Mouse (Mus musculus) right cerebral cortex, adult 18-20 months (tissue): ENCODE data around the gene Jchain.

Source experiments
- DNase-seq: peaks from one replicate; pipeline ENCODE4 v3.0.0; 2022; ENCODE audit warnings: mixed read lengths

Gene Jchain

DNA sequence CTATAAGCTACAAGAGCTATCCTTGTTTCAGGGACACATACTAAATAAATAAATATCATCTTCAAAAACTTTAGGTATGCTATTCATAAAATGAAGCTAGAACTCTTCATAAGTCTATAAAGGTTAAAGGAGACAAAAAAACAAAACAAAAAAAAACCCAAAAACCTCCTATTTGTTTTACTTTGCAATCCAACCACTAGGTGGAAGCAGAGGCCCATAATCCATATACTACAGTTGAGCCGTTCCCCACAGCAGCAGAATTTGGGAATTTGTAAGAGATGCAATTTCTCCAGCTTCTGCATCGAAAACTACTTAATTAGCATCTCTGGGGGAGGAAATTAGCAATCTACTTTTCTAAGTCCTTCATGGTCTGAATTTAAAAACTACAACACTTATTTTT lies 8.5 kb downstream of the Jchain start:
- peak; percentile 8 for DNase-seq

DNA sequence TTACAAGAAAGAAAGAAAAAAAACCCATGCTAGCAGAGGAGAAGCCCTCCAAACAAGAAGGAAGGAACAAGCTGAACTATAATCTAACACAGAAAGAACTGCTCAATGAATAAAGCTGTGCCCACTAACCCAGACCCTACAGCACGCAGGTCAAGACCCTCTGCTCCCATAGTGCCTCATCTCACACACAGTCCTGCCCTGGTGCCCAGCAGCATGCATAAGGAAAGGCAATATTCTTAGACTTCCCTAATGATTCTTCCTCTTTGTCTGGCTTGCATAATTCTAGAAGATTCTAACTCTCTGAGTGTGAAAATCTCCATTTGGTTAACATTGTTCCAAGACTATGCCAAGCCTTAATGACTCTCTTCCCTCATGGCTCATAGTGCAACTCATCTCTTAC lies 18.7 kb downstream of the Jchain start:
- DNase-seq = no peak

DNA sequence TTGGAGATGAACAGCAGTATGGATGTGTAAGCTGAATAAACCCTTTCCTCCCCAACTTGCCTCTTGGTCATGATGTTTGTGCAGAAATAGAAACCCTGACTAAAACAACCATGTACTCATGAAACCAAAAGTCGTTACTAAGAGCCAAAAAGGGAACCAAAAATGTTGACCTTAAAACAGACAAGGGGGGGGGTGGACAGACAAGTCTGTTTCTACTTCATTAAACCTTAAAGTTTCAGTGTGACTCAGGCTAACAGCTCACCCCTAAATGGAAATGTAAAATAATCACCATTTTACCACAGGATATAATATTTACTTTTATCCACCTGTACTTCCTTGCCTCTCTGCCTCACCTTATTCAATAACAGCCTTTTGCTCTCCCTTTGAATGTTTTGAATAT lies 19.1 kb downstream of the Jchain start:
- no peak for DNase-seq

DNA sequence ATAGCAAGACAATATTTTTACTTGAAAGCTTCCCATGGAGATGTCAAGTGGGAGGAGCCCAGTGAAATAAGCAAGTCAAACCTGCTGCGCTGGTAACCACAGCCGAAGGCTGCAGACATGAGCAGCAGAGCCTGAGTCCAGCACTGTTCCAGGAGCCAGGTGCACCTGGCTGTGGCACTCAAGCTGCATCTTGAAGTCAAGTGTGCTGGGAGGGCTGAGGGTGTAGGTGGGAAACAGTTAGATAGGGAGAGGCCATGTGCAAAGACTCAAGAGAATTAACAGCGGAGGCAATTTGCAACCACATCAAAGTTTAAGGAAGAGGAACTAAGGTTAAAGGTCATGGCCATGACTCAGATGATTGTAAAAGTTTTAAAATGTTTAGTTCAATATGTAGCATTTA lies 27.9 kb downstream of the Jchain start:
- DNase-seq = no peak

DNA sequence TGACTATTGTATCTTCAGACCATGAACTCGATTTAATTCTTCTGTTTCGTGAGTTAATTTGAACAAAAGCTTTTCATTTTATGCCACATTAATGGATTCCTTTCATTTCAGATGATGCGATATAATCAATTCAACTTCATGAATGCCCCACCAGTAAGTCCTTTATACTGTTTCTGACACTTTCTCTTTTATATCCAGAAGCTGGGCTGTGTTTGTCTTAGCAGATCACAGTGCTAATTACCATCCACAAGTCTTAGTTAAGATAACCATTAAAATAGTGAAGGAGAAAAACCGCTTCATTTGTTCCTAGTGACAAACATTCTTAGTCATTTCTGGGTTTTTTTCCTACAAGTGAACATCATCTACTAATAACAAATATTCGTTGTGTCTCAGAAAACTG lies 36.6 kb downstream of the Jchain start:
- no peak for DNase-seq

DNA sequence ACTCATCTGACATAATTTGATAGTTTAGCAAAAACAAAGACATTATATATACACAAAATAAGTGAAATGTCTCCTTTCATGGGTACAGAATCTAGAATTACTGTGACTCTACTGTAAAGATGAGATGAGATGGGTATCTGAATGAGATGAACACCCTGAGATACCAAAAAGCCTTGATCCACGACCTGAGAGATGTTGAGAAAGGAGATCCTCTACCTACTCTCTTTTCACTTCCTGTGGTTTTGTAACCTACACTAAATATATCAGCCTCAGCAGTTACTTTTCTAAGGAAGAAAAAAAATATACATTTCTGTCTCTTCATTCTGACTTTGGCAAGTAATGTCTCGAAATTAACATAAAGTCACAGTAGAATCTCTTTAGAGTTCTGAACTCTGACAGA lies 38.7 kb downstream of the Jchain start:
- no peak for DNase-seq

DNA sequence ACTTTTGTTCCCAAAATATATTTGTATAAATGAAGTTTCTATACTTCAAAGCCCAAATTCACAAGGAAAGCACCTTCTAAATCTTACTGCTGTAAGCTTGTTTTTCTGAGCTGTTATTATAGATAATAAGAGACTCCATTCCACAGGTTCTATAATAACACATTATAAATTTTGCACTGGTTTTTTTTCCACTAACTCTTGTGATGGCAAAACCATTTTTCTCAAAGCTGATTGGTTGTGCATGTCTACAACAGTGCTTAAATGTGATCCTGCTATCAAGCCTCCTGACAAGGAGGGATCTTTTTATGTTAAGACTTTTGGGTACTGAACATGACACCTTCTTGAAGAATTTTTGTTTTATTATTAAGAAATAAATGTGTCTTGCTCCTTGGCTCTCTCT lies 40.0 kb downstream of the Jchain start, which contains the start of gene Enam:
Gene Enam (plus strand): TSS at position 301 of the 400 bp plus-strand sequence.
- no peak for DNase-seq
